Mouse (Mus musculus) WW6 (cell line): ENCODE data around the gene Capns1.
A peak's percentile ranks its signal among the peaks of the same experiment; 100 is the strongest.

Source experiments
- DNase-seq: peaks from one replicate; pipeline ENCODE4 v3.0.0-alpha.2; 2013; ENCODE audit warnings: low read depth, low spot score

The Capns1 gene

DNA sequence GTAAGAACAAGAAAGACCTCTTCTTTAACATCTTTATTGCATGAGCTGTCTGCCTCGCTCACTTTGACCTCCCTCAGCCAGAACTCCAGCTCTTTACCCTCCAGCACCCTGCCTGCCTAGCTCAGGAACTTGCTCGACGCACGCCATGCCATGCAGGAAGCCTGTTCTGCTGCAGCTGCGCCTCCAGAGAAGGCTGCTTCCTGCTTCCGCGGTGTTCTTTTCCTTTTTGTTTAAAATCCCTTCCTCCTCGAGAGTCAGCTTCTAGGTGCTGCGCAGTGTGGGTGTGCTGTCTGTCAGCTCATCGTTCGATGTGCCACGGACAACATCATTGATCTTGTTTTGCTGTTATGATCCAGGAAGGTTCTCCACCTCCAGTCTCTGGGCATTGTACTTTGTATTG is 22.1 kb downstream of the Capns1 start:
- DNase-seq: no peak

- DNase-seq: no peak
These were observed 28.2 kb downstream of the Capns1 start for GRCm38 (mm10) chr7:30170283-30170951.

GRCm38 (mm10) chr7:30169583-30170282 is 28.9 kb downstream of the Capns1 start, which contains the start of gene Zfp146:
Gene Zfp146 (minus strand): TSS chr7:30169750.
- no peak for DNase-seq

- no peak for DNase-seq
These were observed 29.6 kb downstream of the Capns1 start for GRCm38 (mm10) chr7:30168914-30169582.

- no peak for DNase-seq
These were observed 33.9 kb downstream of the Capns1 start for GRCm38 (mm10) chr7:30164745-30165144.

GRCm38 (mm10) chr7:30163113-30163512 is 35.5 kb downstream of the Capns1 start:
- no peak for DNase-seq

DNA sequence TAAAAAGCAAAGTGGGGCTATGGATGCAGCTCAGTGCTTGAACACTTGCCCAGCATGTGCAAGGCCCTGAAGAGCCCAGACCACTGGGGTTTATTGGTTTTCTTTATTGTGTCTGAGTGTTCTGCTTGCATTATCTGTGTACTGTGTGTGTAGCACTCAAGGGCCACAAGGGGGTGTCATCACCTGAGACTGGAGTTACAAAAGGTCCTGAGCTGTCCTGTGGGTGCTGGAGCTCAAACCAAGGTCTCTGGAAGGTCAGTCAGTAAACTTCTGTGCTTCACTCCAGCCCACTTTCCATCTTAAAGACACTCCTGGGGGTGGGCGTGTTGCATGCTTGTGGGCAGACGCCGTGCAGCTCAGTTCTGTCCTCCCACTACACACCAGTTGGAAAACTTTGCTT is 43.1 kb downstream of the Capns1 start:
- DNase-seq: peak; percentile 61

GRCm38 (mm10) chr7:30154040-30154439 is 44.6 kb downstream of the Capns1 start:
- no peak for DNase-seq

DNA sequence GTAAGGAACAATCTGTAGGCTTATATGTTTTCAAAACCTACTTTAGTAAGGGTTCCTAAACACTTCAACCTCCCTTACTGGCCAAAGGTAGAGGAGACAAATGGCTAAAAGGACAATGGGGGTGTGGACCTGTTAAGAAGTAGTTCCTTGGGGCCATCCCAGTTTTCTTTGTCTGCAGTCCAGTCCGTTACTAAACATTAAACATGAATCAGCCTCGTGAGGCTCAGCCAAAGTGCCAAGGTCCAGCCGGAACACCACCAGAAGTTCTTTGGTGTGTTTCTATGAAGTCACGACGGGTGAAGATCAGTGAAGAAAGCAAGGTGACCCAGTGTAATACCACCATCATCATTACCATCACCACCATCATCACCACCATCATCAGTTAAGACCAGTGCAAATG is 51.6 kb downstream of the Capns1 start:
- no peak for DNase-seq

GRCm38 (mm10) chr7:30143555-30144209 is 54.9 kb downstream of the Capns1 start:
- peak; percentile 82 for DNase-seq

- no peak for DNase-seq
These were observed 55.4 kb downstream of the Capns1 start for GRCm38 (mm10) chr7:30143170-30143554.
